Mouse (Mus musculus): Measurements from ENCODE around the gene Csnk2a1. TPM values are rescaled to one million over a fixed set of nuclear protein-coding genes. Genes with fewer than 3 reads are reported as not detected.

Gene Csnk2a1
- polyA plus RNA-seq, 1 experiment from 2014 or later, result 106 TPM

- no peak for ATAC-seq (ENCODE audit: low FRiP score)
- H3K27ac ChIP-seq (replicated peaks), result no peak overlapping the region
- H3K4me2 ChIP-seq, result peak overlapping the region; percentile 70
- H3K9me3 ChIP-seq (replicated peaks), result no peaks in the 10 kb centered on the region
- no peaks in the 10 kb centered on the region for H3K27me3 ChIP-seq (replicated peaks)
- peaks cover 28% of the 10 kb centered on the region for H3K4me1 ChIP-seq
- 33% methylated on average over 5 of the region's 5 CpGs for WGBS
- H3K4me3 ChIP-seq (replicated peaks), result peak overlapping the region; percentile 97
- H3K36me3 ChIP-seq, result no peaks in the 10 kb centered on the region
- H3K9ac ChIP-seq (replicated peaks), result peak overlapping the region; percentile 100
Measured at GRCm38 (mm10) chr2:152294541-152294940, 67.9 kb downstream of the Csnk2a1 start.

- no peak for ATAC-seq (ENCODE audit: low FRiP score)
- 94% methylated on average over 2 of the region's 2 CpGs for WGBS
- H3K36me3 ChIP-seq, result peaks cover 58% of the 10 kb centered on the region
Measured at GRCm38 (mm10) chr2:152302862-152303261, 76.2 kb downstream of the Csnk2a1 start.

GRCm38 (mm10) chr2:152303781-152304180 is 77.1 kb downstream of the Csnk2a1 start:
- Histone ChIP-seq H3K9me3 (replicated peaks) (no peaks in the 10 kb centered on the region), H3K36me3 (peaks cover 67% of the 10 kb centered on the region), H3K4me3 (replicated peaks) (no peak overlapping the region), H3K9ac (replicated peaks) (no peak overlapping the region), H3K27me3 (replicated peaks) (no peaks in the 10 kb centered on the region), H3K4me1 (no peaks in the 10 kb centered on the region), H3K27ac (replicated peaks) (no peak overlapping the region), H3K4me2 (no peak overlapping the region)
- 69% methylated on average over 5 of the region's 5 CpGs for WGBS
- ATAC-seq (ENCODE audit: low FRiP score), result no peak

More at GRCm38 (mm10) chr2:152302862-152303261, 76.2 kb downstream of the Csnk2a1 start:
- no peaks in the 10 kb centered on the region for H3K27me3 ChIP-seq (replicated peaks)
- no peak overlapping the region for H3K27ac ChIP-seq (replicated peaks)
- H3K4me2 ChIP-seq, result no peak overlapping the region
- H3K4me3 ChIP-seq (replicated peaks), result no peak overlapping the region
- H3K9me3 ChIP-seq (replicated peaks), result no peaks in the 10 kb centered on the region
- H3K4me1 ChIP-seq, result no peaks in the 10 kb centered on the region
- no peak overlapping the region for H3K9ac ChIP-seq (replicated peaks)

- 97% methylated on average over 6 of the region's 6 CpGs for WGBS
- Histone ChIP-seq H3K9me3 (replicated peaks) (no peaks in the 10 kb centered on the region), H3K27ac (replicated peaks) (no peak overlapping the region), H3K9ac (replicated peaks) (no peak overlapping the region), H3K4me1 (no peaks in the 10 kb centered on the region), H3K4me2 (no peak overlapping the region), H3K27me3 (replicated peaks) (no peaks in the 10 kb centered on the region), H3K36me3 (peaks cover 83% of the 10 kb centered on the region), H3K4me3 (replicated peaks) (no peak overlapping the region)
- no peak for ATAC-seq (ENCODE audit: low FRiP score)
Measured at GRCm38 (mm10) chr2:152305480-152305879, 78.8 kb downstream of the Csnk2a1 start.

- ATAC-seq (ENCODE audit: low FRiP score), result no peak
- H3K27me3 ChIP-seq (replicated peaks), result no peaks in the 10 kb centered on the region
- H3K27ac ChIP-seq (replicated peaks), result no peak overlapping the region
- H3K4me1 ChIP-seq, result no peaks in the 10 kb centered on the region
- H3K9ac ChIP-seq (replicated peaks), result no peak overlapping the region
- WGBS, result 94% methylated on average over 3 of the region's 3 CpGs
- peaks cover 92% of the 10 kb centered on the region for H3K36me3 ChIP-seq
- H3K9me3 ChIP-seq (replicated peaks), result no peaks in the 10 kb centered on the region
- no peak overlapping the region for H3K4me2 ChIP-seq
- H3K4me3 ChIP-seq (replicated peaks), result no peak overlapping the region
Measured at GRCm38 (mm10) chr2:152307186-152307585, 80.5 kb downstream of the Csnk2a1 start.

- no peaks in the 10 kb centered on the region for H3K9me3 ChIP-seq (replicated peaks)
- H3K4me2 ChIP-seq, result no peak overlapping the region
- H3K36me3 ChIP-seq, result peaks cover 91% of the 10 kb centered on the region
- no peaks in the 10 kb centered on the region for H3K27me3 ChIP-seq (replicated peaks)
- H3K9ac ChIP-seq (replicated peaks), result no peak overlapping the region
- no peak for ATAC-seq (ENCODE audit: low FRiP score)
- H3K4me3 ChIP-seq (replicated peaks), result no peak overlapping the region
- WGBS, result 74% methylated on average over 7 of the region's 7 CpGs
- no peak overlapping the region for H3K27ac ChIP-seq (replicated peaks)
- H3K4me1 ChIP-seq, result no peaks in the 10 kb centered on the region
Measured at GRCm38 (mm10) chr2:152312996-152313395, 86.4 kb downstream of the Csnk2a1 start.

- Histone ChIP-seq H3K9me3 (replicated peaks) (no peaks in the 10 kb centered on the region), H3K27me3 (replicated peaks) (no peaks in the 10 kb centered on the region), H3K4me3 (replicated peaks) (no peak overlapping the region), H3K36me3 (peaks cover 91% of the 10 kb centered on the region), H3K4me1 (no peaks in the 10 kb centered on the region), H3K4me2 (no peak overlapping the region), H3K9ac (replicated peaks) (no peak overlapping the region), H3K27ac (replicated peaks) (no peak overlapping the region)
- no peak for ATAC-seq (ENCODE audit: low FRiP score)
- WGBS, result 91% methylated on average over 6 of the region's 6 CpGs
Measured at GRCm38 (mm10) chr2:152313926-152314325, 87.3 kb downstream of the Csnk2a1 start.

GRCm38 (mm10) chr2:152317054-152317453 is 90.4 kb downstream of the Csnk2a1 start:
- 91% methylated on average over 6 of the region's 6 CpGs for WGBS
- Histone ChIP-seq H3K4me2 (no peak overlapping the region), H3K4me1 (no peaks in the 10 kb centered on the region), H3K4me3 (replicated peaks) (no peak overlapping the region), H3K9me3 (replicated peaks) (no peaks in the 10 kb centered on the region), H3K27ac (replicated peaks) (no peak overlapping the region), H3K27me3 (replicated peaks) (no peaks in the 10 kb centered on the region), H3K36me3 (peaks cover 88% of the 10 kb centered on the region), H3K9ac (replicated peaks) (no peak overlapping the region)
- ATAC-seq (ENCODE audit: low FRiP score), result no peak

GRCm38 (mm10) chr2:152321558-152321957 is 94.9 kb downstream of the Csnk2a1 start:
- Histone ChIP-seq H3K9me3 (replicated peaks) (no peaks in the 10 kb centered on the region), H3K4me3 (replicated peaks) (no peak overlapping the region), H3K27me3 (replicated peaks) (no peaks in the 10 kb centered on the region), H3K27ac (replicated peaks) (no peak overlapping the region), H3K36me3 (peaks cover 91% of the 10 kb centered on the region), H3K4me2 (no peak overlapping the region), H3K9ac (replicated peaks) (no peak overlapping the region), H3K4me1 (no peaks in the 10 kb centered on the region)
- no peak for ATAC-seq (ENCODE audit: low FRiP score)
- 94% methylated on average over 5 of the region's 5 CpGs for WGBS

GRCm38 (mm10) chr2:152322198-152322597 is 95.6 kb downstream of the Csnk2a1 start:
- Histone ChIP-seq H3K27me3 (replicated peaks) (no peaks in the 10 kb centered on the region), H3K4me2 (no peak overlapping the region), H3K9me3 (replicated peaks) (no peaks in the 10 kb centered on the region), H3K4me1 (no peaks in the 10 kb centered on the region), H3K27ac (replicated peaks) (no peak overlapping the region), H3K9ac (replicated peaks) (no peak overlapping the region), H3K36me3 (peaks cover 91% of the 10 kb centered on the region), H3K4me3 (replicated peaks) (no peak overlapping the region)
- no peak; the same call in 1 of the 2 replicates for ATAC-seq (ENCODE audit: low FRiP score)
- WGBS, result 99% methylated on average over 6 of the region's 6 CpGs

- WGBS, result 97% methylated on average over 14 of the region's 14 CpGs
Measured at GRCm38 (mm10) chr2:152323971-152324370, 97.3 kb downstream of the Csnk2a1 start.

GRCm38 (mm10) chr2:152324842-152325241 is 98.2 kb downstream of the Csnk2a1 start:
- Histone ChIP-seq H3K4me2 (no peak overlapping the region), H3K27me3 (replicated peaks) (no peaks in the 10 kb centered on the region), H3K9me3 (replicated peaks) (no peaks in the 10 kb centered on the region), H3K4me3 (replicated peaks) (no peak overlapping the region), H3K36me3 (peaks cover 88% of the 10 kb centered on the region), H3K27ac (replicated peaks) (no peak overlapping the region), H3K9ac (replicated peaks) (no peak overlapping the region), H3K4me1 (peaks cover 6% of the 10 kb centered on the region; the same call in 1 of the 2 replicates)
- 92% methylated on average over 3 of the region's 3 CpGs for WGBS
- no peak for ATAC-seq (ENCODE audit: low FRiP score)

More at GRCm38 (mm10) chr2:152323971-152324370, 97.3 kb downstream of the Csnk2a1 start:
- Histone ChIP-seq H3K36me3 (peaks cover 86% of the 10 kb centered on the region), H3K27me3 (replicated peaks) (no peaks in the 10 kb centered on the region), H3K9ac (replicated peaks) (no peak overlapping the region), H3K4me1 (peaks cover under 1% of the 10 kb centered on the region; the same call in 1 of the 2 replicates), H3K4me2 (no peak overlapping the region), H3K4me3 (replicated peaks) (no peak overlapping the region), H3K27ac (replicated peaks) (no peak overlapping the region), H3K9me3 (replicated peaks) (no peaks in the 10 kb centered on the region)
- no peak for ATAC-seq (ENCODE audit: low FRiP score)

GRCm38 (mm10) chr2:152326157-152326556 is 99.5 kb downstream of the Csnk2a1 start:
- 93% methylated on average over 13 of the region's 13 CpGs for WGBS
- H3K4me2 ChIP-seq, result no peak overlapping the region
- H3K36me3 ChIP-seq, result peaks cover 75% of the 10 kb centered on the region

More at GRCm38 (mm10) chr2:152326157-152326556, 99.5 kb downstream of the Csnk2a1 start:
- Histone ChIP-seq H3K9ac (replicated peaks) (no peak overlapping the region), H3K4me3 (replicated peaks) (no peak overlapping the region), H3K4me1 (peaks cover 19% of the 10 kb centered on the region), H3K27ac (replicated peaks) (no peak overlapping the region), H3K9me3 (replicated peaks) (no peaks in the 10 kb centered on the region), H3K27me3 (replicated peaks) (no peaks in the 10 kb centered on the region)
- ATAC-seq (ENCODE audit: low FRiP score), result no peak

All from neural tube, embryonic 15.5 days (tissue).